Mouse (Mus musculus) thymus, postnatal 0 days (tissue): ENCODE results near the gene Cntd1. TPM values are rescaled to one million over a fixed set of nuclear protein-coding genes. Genes with fewer than 3 reads are reported as not detected.

Source experiments
- DNase-seq: peaks from one replicate; pipeline ENCODE4 v3.0.0-alpha.2; 2015; ENCODE audit warnings: low spot score
- polyA plus RNA-seq: library from polyadenylated mRNA; unstranded; fragments of >200 nt; fragmentation: Nextera tagmentation; extraction: Ambion mirVana; gene quantifications from 2 replicates; pipeline ENCODE4 v1.2.1, GENCODE M21; 2015

The Cntd1 gene
- polyA plus RNA-seq, 1 experiment from 2014 or later = 1.3 TPM

DNA sequence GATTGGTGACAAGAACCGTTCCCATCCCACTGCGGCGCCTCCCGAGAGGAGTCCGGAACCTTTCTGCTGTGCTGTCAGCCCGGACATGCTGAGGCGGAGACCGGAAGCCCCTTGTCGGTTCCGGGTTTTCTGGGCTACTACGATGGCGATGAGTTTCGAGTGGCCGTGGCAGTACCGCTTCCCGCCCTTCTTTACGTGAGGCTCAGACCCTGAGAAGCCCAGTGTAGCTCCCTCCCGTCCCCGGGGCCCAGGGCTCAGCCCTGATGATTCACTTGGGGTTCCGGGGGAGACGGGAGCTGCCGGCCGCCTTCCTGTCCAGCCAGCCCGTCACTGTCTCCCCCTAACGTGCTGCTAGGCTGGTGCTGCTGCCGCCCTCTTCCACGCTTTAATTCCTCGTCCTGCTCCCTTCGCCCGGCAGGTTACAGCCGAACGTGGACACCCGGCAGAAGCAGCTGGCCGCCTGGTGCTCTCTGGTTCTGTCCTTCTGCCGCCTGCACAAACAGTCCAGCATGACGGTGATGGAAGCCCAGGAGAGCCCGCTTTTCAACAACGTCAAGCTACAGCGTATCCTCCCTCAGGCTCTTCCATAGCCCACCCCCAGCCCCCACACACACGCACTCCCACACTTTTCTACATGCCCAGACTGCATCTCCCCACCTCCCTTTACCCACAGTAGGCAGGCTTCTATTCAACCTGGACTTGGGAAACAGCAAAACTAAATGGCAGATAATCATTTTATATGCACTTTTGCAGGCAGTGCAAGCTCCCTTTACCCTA is 25.0 kb upstream of the Cntd1 start, which contains the start of gene Vps25:
TSS of gene Vps25 (plus strand) at position 95 of the 777 bp plus-strand sequence.
- DNase-seq = peak; percentile 87

DNA sequence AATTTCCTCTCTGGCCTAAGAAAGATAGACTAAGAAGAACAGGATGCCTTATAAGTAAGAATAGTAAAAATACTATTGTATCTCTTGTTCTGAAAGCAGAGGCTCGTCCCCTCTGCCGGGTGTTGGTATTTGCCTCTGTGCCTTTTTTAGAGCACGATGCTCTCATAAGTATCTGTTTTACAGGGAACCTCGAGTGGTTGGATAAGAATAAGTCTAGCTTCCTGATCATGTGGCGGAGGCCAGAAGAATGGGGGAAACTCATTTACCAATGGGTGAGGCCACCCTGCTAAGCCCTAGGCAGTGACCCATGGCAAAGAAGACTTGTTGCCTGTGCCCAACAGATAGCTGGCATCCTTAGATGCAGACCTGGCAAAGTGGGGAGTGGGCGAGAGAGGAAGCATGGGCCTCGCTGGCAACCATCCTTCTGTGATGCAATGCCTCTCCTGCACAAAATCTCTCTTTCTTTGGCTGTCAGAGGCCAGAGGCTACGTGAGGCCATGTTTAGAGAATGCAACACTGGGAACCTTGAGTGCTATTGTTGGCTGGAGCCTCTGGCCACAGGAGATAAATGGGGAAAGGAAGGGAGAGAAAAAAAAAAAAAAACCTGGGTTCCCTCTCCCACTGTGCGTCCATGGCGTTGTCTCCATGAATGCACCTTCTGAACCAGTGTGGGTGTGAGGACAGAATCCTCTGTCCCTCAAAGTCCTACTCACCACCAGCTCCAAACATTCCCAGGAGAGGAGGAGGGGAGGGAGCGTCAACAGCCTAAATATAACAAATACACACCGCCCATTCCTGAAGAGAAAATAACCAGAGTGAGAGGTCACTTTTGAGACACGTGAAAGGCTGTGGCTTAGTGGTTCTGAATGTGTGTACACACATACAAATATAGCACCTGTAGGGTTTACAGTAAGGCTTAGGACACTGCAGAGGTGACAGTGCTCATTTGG is 22.7 kb upstream of the Cntd1 start:
- DNase-seq = no peak

DNA sequence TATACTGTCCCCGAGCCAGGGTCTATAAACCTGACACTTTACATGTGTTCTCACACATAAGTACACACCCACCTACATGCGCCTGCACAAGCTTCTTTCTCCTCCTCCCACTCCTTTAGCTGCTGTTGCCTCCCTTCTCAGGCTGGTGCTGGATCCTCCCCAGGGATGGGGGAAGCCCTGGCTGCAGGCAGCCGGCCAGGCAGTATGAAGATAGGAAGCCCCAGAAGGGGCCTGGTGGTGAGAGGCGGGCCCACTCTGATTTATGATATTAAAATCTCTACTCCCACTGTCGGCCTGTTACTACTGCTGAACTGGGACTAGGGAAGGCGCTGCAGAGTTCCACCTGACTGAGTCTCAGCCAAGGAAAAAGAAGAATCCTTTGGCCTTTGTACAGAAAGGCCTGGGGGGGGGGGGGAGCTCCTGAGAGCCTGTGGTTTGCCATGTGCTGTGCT is 19.5 kb upstream of the Cntd1 start:
- no peak for DNase-seq

DNA sequence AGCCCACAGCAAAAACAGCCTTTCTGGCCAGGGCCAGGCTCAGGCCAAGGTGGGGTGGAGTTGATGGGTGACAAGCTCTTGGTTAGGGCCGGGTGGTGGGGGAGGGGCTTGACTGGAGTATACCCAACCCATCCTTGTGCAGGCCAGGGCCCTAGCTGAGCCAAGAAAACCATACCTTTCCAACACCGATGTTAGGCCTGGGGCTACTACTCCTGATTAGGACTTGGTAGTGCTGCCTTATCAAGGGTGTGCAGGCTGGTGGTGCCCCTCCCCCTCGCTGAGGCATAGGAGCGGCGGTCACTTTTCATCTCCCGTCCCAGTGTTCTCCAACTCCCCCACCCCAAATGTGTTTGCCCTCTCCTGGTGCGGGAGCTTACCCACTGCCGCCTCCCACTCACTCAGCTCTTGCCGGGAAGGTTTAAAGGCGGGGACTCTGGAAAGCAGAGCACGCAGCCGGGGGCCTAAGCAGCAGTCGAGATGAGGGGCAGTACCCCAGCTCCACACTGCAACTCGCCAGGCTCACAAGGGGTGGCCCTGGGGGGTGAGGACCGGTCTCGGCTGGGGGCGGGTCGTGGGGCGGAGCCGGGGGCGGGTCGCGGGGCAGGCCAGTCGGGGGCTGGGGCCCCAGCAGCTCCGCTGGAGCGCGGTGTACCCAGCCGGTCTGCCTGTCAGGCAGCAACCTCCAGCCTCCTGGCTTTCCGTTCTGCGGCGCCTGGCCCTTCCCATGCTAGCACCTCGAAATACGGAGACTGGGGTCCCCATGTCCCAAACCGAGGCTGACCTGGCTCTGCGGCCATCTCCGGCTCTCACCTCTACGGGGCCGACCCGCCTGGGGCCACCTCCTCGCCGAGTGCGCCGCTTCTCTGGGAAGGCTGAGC is 18.6 kb upstream of the Cntd1 start, which contains the start of gene Wnk4:
TSS of gene Wnk4 (plus strand) at position 620 of the 878 bp plus-strand sequence.
- peak; percentile 37 for DNase-seq

DNA sequence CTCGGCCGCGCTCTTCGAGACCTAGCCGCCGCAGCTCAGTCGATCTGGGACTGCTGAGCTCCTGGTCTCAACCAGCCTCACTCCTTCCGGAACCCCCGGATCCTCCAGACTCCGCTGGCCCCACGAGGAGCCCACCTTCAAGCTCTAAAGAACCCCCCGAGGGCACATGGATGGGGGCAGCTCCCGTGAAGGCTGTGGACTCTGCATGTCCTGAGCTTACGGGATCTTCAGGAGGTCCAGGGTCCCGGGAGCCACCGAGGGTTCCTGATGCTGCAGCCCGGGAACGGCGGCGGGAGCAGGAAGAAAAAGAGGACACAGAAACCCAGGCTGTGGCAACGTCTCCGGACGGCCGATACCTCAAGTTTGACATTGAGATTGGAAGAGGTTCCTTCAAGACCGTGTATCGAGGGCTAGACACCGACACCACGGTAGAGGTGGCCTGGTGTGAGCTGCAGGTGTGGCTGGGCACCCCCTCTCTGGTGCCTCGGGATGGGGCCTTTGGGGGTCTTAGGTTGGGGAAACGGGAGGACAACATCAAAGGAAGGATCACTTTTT is 17.9 kb upstream of the Cntd1 start:
- DNase-seq = no peak

DNA sequence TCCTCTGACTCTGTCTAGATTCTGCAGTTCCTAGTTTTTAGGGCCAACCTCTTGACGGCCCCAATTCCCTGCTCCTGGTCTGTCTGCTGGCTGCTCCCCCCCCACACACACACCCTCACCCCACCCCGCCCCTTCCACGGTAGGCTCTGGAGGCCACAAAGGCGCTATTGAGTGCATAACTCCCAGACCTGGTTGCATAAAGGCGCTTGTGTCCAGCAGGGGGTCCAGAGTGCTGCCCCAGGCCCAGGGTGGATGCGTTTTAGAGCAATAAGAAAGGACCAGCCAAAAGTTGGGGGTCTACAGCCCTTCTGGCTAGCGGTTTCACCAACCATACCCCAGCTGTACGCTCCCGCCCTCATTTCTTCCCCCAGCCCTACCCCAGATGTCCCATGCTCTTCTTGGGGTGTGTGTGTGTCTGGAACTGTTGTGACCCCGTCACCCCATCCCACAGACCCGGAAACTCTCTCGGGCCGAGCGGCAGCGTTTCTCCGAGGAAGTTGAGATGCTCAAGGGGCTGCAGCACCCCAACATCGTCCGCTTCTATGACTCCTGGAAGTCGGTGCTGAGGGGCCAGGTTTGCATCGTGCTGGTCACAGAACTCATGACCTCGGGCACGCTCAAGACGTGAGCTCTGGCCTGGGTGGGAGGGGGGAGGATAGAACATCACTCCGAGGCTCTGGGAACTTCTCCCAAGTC is 16.4 kb upstream of the Cntd1 start:
- no peak for DNase-seq

DNA sequence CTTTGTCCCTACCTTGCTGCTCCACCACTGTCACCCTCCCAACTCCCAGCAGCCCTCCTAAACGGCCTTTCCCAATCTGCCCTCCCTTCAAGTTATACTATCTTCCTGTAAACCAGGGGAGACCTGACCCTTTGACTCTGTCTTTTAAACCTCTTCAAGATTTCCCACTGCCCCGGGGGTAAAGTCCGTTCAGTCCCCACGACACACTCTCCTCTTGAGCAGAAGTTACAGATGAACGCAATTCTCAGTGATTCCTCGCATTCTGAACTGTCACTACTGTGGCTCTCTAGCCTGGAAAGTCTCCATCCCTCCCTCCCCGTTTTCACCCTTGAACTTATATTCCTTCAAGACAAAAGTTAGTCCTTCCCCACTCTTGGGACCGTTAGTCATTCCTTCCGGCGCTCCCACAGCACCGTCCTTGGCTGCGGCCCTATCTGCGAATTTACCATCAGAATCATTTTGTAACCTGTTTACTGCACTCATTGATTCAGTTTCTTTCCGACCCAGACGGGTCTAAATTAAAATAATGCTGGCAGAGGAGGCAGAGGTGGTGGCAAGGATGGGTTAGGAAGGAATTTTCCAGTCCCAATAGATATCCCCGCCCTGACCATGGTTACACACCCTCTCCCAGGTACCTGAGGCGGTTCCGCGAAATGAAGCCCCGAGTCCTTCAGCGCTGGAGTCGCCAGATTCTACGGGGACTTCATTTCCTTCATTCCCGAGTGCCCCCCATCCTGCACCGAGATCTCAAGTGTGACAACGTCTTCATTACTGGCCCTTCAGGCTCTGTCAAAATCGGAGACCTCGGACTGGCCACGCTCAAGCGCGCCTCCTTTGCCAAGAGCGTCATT is 15.4 kb upstream of the Cntd1 start:
- no peak for DNase-seq

DNA sequence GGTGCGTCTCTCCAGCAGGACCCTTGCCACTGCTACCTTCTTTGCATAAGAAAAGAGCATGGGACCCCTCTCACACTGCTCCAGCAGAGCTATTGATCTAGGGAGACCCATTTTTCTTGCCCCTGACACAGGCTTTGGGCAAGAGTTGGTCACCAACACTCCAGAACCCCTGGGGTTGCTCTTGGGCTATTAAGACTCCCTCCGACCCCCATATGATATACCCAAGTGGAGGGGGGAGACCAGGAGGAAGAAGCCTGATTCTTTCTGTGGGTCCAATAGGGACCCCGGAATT is 14.9 kb upstream of the Cntd1 start:
- DNase-seq = no peak

DNA sequence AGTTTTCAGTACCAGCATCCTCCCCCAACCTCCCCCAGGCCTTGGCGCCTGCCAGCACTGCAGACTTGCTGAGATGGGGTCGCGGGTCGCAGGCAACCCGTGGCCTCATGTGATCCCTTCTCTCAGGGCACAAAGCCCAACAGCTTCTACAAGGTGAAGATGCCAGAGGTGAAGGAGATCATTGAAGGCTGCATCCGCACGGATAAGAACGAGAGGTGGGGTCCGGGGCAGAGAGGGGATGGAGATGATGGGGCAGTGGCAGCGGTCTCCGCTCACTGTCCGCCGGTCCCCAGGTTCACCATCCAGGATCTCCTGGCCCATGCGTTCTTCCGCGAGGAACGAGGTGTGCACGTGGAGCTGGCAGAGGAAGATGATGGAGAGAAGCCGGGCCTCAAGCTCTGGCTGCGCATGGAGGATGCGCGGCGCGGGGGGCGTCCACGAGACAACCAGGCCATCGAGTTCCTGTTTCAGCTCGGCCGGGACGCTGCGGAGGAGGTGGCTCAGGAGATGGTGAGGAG is 13.8 kb upstream of the Cntd1 start:
- DNase-seq = no peak

DNA sequence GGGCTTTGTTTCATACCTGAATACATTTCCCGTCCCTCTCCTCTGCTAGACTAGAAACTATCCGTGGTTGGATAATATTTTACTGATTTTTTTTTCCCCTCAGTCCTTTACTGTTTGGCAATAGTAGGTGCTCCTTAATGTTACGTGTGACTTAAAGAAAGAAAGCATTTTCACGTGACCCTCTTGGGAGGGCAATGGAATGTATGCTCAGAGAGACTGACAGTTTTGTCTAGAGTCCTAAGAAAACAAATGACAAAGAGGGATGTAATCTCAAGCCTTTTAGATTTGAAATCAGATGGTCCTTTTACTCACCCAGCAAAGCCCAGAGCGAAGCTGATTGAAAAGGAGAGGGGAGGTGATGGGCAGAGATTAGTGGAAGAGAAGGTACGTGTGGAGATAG is 12.9 kb upstream of the Cntd1 start:
- no peak for DNase-seq

DNA sequence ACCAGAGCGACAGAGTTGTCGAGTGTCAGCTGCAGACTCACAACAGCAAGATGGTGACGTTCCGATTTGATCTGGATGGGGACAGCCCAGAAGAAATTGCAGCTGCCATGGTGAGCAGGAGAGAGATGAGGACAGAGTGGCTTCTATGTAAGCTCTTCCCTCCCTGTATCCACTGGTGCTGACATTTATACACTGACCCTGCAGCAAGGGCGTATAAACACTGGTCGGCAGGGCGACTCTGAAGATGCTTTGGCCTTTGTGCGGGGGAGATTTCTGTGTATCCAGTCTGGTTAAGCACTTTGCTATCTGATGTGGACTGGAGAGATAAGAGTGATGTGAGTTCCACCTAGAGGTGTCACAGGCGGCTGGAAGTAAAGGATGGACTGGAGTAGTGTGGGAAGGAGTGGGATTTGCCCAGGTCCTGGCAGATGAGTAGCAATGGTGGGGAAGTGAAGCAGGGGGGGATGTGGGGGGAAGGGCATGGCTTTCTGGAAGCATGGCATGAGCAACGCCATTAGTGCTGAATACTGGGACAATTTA is 9.2 kb upstream of the Cntd1 start:
- no peak for DNase-seq

DNA sequence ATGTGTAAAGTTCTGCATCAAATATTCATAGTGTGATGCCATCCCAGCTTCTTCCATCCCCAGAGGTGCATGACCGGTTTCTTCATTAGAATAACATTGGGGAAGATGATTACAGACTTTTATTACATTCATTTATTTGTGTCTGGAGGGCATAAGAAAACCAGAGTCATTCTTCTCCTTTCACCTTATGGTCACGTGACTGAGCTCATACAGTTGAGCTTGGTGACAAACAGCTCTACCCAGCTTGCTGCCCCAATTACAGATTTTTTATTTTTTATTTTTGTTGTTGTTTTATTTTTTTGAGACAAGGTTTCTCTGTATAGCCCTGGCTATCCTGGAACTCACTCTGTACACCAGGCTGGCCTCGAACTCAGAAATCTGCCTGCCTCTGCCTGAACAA is 6.4 kb upstream of the Cntd1 start:
- DNase-seq = no peak

DNA sequence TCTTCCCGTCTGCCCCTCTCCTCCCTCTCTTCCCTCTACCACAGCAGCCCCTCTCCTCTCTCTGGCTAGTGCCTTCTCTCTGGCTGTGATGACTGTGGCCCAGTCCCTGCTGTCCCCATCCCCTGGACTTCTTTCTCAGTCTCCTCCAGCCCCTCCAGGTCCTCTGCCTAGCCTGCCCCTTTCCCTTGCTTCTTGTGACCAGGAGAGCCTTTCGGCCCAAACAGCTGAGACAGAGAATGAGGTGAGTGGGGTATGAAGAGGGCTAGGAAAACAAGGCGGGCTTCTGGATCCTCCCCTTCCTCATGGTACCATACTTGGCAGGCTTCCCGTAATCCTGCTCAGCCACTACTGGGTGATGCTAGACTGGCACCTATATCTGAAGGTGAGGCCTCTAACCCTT is 3.5 kb upstream of the Cntd1 start:
- no peak for DNase-seq

DNA sequence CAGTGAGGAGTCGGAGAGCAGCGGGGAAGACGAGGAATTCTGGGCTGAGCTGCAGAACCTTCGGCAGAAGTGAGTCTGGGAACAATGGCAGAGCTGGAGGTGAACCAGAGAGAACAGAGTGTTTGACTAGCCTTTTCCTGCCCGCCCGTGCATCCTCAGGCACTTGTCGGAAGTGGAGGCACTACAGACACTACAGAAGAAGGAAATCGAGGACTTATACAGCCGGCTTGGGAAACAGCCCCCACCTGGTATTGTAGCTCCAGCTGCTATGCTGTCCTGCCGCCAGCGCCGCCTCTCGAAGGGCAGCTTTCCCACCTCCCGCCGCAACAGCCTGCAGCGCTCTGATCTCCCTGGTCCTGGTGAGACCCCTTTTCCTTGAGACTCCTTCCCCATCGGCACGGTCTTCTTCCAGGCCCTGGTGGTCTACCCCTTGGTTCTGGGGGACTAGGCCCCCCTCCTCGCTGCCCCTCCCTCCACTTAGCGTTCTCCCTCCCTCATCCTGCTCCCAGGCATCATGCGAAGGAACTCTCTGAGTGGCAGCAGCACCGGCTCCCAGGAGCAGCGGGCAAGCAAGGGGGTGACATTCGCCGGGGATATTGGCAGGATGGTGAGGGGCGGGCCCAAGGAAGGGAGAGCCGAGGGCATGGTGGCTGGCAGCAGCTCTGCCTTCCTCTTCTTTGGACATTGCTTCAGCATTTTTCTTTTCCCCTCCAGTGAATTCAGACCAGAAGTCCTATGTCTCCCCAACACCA is 2.3 kb upstream of the Cntd1 start:
- DNase-seq = no peak

DNA sequence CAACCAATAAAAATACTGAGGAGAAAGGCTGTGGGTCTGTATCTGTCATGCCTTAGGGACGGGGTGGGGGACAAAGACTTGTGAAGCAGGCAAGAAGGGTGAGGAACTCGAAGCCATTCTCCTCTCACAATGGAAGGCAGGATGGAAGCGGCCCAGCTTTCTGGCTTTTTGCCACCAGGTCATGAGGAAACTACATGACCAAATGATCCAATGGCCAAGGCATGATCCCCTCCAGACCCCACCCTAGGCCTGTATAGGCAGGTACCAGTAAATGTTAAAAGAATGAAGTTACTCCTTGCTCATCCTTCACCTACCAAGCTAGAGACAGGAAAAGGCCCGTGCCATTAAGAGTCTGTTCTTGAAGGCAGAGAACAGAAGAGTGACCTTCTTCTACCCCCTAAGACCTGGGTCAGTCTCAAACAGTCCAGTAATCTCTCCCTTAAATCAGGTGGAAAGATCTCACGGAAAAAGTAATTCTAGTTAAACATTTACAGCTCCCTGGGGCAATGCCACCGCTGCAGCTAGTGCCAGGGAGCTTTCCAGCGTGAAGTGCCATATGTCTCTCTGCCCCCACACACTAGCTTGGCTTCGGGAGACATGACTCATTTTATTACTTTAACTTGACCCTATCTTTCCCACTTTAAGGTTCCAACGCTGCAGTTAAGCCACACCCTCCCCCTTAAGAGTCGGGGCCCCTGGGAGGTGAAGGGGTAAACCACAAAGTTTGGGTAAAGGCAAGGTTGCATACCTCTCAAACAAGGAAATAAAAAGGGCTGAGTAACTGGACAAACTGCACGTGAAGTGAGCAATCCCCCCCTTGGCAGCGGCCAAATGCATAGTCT is 1.2 kb upstream of the Cntd1 start:
- no peak for DNase-seq

DNA sequence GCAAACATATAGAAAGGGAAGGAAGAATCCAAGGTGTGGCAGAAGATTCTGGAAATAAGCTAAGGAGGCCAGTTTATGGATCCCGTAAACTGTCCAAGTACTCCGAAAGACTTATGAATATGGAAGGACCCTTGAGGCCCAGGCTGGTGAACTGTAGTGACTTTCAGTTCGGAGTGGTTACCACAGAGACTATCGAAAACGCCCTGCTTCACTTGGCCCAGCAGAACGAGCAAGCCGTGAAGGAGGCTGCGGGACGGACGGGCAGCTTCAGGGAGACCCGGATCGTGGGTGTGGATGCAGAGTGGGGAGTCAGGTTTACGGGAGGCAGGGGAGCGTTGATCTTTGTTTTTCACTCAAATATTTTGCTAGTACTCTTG is 369 bp downstream of the Cntd1 start:
- DNase-seq = no peak

DNA sequence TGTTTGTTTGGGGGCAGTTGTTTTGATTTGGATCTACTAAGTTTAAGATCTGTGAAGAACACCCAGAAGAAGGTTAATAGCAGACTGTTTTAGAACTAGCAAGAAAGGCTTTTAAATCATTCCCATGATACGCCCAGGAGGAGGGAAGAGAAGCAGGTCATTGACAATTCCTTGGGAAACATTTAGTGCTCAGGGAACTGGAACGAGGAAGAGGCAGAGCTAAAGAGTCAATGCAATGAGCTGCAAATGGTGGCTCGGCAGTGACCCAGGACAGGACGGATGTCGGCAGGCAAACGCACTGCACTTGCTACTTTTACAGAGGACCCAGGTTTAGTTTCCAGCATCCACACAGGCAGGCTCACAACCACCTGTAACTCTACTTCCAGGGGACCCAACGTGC is 2.0 kb downstream of the Cntd1 start:
- DNase-seq = no peak
